Mouse (Mus musculus) megakaryocyte, embryonic 14.5 days (primary cell): Measurements from ENCODE around the gene Hspg2.

ENCODE experiments used
- FLI1 ChIP-seq: IDR thresholded peaks from 2 replicates; pipeline ENCODE4 v1.6.1; 2012; ENCODE audit warnings: low read length, inconsistent platforms, mixed read lengths
- GATA1 ChIP-seq: IDR thresholded peaks from 3 replicates; pipeline ENCODE4 v1.6.1; 2012; ENCODE audit warnings: mixed read lengths, low read length, inconsistent platforms, borderline replicate concordance

DNA sequence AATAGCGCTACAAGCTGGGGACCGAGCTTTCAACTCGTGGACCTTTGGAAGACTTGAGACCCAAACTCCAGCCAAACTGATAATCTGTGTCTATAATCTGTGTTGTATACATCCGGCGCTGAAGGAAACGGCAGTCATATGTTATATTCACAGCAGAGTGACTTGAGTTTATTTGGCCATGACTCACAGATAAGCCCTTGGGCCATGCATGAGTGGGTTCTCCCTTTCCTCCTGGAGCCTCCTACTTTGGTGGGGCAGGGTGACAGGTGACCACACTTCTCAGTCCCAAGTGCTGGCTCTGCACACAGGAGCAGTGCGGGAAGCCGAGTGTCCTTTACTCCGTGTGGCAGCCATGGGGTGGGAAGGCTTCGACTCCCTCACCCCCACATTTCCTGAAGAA is 38.1 kb downstream of the Hspg2 start:
- TF ChIP-seq GATA1 (no peak), FLI1 (no peak)
